Mouse (Mus musculus) granulocyte monocyte progenitor cell, adult 5-6 weeks (primary cell): Measurements from ENCODE around the gene Dab2ip. TPM values are rescaled to one million over a fixed set of nuclear protein-coding genes. Genes with fewer than 3 reads are reported as not detected.

Source experiments
- ATAC-seq: replicated peaks from 2 replicates; pipeline ENCODE4 v1.8.0; 2016; ENCODE audit warnings: mild to moderate bottlenecking, moderate TSS enrichment, inconsistent platforms; ENCODE audit not compliant: poor library complexity, severe bottlenecking
- total RNA-seq, 2 experiments: library from RNA; stranded (forward) in 1 of 2; stranded (reverse) in 1 of 2; fragments of 200-712, 200-1000 nt in 1 of 2; fragments of >200 nt in 1 of 2; fragmentation: Nextera tagmentation in 1 of 2; gene quantifications; 2 replicates each; pipeline ENCODE4 v1.2.3; 2014 to 2017

Gene Dab2ip
- total RNA-seq (2014; fragmentation: Nextera tagmentation) (3.6 and 8.0 TPM in 2 replicates), total RNA-seq (2017) (3.0 and 3.9 TPM in 2 replicates)

GRCm38 (mm10) chr2:35557911-35558825 lies at the start of gene Dab2ip:
Gene Dab2ip (plus strand): TSS chr2:35558266.
- no peak for ATAC-seq

- ATAC-seq: peak; percentile 13; the same call in 1 of the 2 replicates
Observed at GRCm38 (mm10) chr2:35508597-35509342, 49.3 kb upstream of the Dab2ip start.

- no peak for ATAC-seq
Observed at GRCm38 (mm10) chr2:35509343-35509667, 48.8 kb upstream of the Dab2ip start.

- ATAC-seq: no peak
Observed at GRCm38 (mm10) chr2:35509888-35510287, 48.2 kb upstream of the Dab2ip start.

- no peak for ATAC-seq
Observed at GRCm38 (mm10) chr2:35510920-35511319, 47.1 kb upstream of the Dab2ip start.

GRCm38 (mm10) chr2:35512226-35512625 lies 45.8 kb upstream of the Dab2ip start:
- ATAC-seq: no peak

- ATAC-seq: no peak
Observed at GRCm38 (mm10) chr2:35514051-35514892, 43.8 kb upstream of the Dab2ip start.

GRCm38 (mm10) chr2:35526612-35527242 lies 31.3 kb upstream of the Dab2ip start:
- ATAC-seq: peak; percentile 27

- no peak for ATAC-seq
Observed at GRCm38 (mm10) chr2:35529086-35529485, 29.0 kb upstream of the Dab2ip start.

GRCm38 (mm10) chr2:35529856-35530255 lies 28.2 kb upstream of the Dab2ip start:
- ATAC-seq: no peak

- peak; percentile 71 for ATAC-seq
Observed at GRCm38 (mm10) chr2:35530732-35531131, 27.3 kb upstream of the Dab2ip start.

- ATAC-seq: no peak
Observed at GRCm38 (mm10) chr2:35533646-35534045, 24.4 kb upstream of the Dab2ip start.

GRCm38 (mm10) chr2:35539276-35539972 lies 18.6 kb upstream of the Dab2ip start:
- ATAC-seq: peak; percentile 91

- no peak for ATAC-seq
Observed at GRCm38 (mm10) chr2:35540798-35541197, 17.3 kb upstream of the Dab2ip start.

- ATAC-seq: peak; percentile 43
Observed at GRCm38 (mm10) chr2:35544717-35545116, 13.3 kb upstream of the Dab2ip start.

- peak; percentile 49 for ATAC-seq
Observed at GRCm38 (mm10) chr2:35545125-35545590, 12.9 kb upstream of the Dab2ip start.

- peak; percentile 84 for ATAC-seq
Observed at GRCm38 (mm10) chr2:35546462-35546861, 11.6 kb upstream of the Dab2ip start.

- no peak for ATAC-seq
Observed at GRCm38 (mm10) chr2:35549191-35549590, 8.9 kb upstream of the Dab2ip start.

GRCm38 (mm10) chr2:35550097-35550496 lies 8.0 kb upstream of the Dab2ip start:
- no peak for ATAC-seq
